9 mouse cellular contexts compared by ENCODE assay signal in the genomic region with DNA sequence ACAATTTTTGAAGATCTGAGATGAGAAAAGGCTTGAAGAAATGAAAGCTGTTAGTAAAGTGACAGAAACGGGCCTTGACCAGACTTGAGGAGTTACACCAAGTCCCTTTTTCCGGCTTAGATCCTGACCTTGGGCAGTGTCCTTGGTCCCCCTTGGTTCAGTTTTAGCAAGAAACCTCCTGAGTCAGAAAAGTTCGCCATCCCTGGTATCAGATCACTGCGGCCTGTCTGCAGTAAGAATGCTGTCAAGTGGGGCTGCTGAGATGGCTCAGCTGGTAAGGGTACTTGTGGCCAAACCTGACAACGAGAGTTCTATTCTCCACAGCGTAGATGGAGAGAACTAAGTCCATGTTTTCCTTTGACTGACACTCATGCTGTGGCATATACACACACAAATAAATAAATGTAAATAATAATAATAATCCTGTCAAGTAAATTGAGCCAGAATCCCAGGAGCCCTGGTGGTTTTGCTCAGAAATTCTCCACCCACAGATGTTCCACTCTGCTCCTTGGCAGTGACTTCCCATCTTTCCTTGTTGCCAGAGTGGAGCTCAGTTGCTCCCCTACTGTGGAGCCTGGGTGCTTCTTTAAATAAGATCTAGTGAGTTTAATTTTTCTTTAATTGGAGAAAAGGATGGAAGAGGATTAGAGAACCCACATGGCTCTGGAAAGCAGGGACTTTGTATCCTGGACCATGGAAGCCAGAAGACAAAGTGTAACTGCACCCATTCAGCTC. TPM values are rescaled to one million over a fixed set of nuclear protein-coding genes. Genes with fewer than 3 reads are reported as not detected.
DNase-seq lines count a peak whose midpoint lies in the region; ATAC-seq and TF ChIP-seq lines count a peak whose summit lies in the region.
"Had no signal": no experiment of that assay in that cellular context is flagged by ENCODE, and none has a peak within 500 bp of the region (broad histone marks: within the 10 kb centered on the region; RNA-seq: fewer than 3 reads in every experiment).

No protein-coding gene starts in this region.

- peaks cover 0 to 15% of the 10 kb centered on the region in 2 experiments; a peak in 3 of 4 replicates for H3K4me1 ChIP-seq in liver, embryonic 14.5 days (replicated peaks; ENCODE audit: control insufficient read depth in 2 of 2, insufficient read depth in 2 of 2, low read length in 1 of 2)

- H3K36me3 ChIP-seq in liver, embryonic 14.5 days (replicated peaks; ENCODE audit: control insufficient read depth, insufficient read depth, low read depth) = no peaks in the 10 kb centered on the region

- no peak overlapping the region for H3K27ac ChIP-seq in liver, embryonic 14.5 days

- WGBS in liver, embryonic 14.5 days (ENCODE audit: insufficient replicate concordance) = 68% methylated on average over 6 of the region's 6 CpGs

- TF ChIP-seq EP300 in liver, embryonic 14.5 days (IDR thresholded peaks at IDR 0.05; ENCODE audit: low read depth) = no peak

- no peaks in the 10 kb centered on the region for H3K9me3 ChIP-seq in liver, embryonic 14.5 days (ENCODE audit: control insufficient read depth, low read length)

- ATAC-seq in liver, embryonic 14.5 days (ENCODE audit: insufficient read depth) = no peak

- H3K4me3 ChIP-seq in liver, embryonic 14.5 days (ENCODE audit: insufficient read depth in 1 of 2, low read depth in 2 of 2, low read length in 2 of 2) = no peak overlapping the region

- peak overlapping the region; percentile 94 for H3K4me2 ChIP-seq in liver, embryonic 14.5 days (ENCODE audit: low read depth)

- peak; percentile 58 for DNase-seq in adrenal gland, postnatal 14 days
- no peak for DNase-seq in adrenal gland, postnatal 4 days (ENCODE audit: low spot score in 2 of 2)
- DNase-seq in thymus, postnatal 4 days = peak; percentile 13
- DNase-seq in thymus, postnatal 10 days (ENCODE audit: low spot score in 2 of 2) = no peak
- DNase-seq in liver, embryonic 14.5 days (ENCODE audit: low read depth in 3 of 3, low spot score in 3 of 3) = no peak
- peak; percentile 60 for DNase-seq in telencephalon, adult 2 months (ENCODE audit: low read depth, low spot score)
- no peak for DNase-seq in embryo, embryonic 9.5 days (ENCODE audit: extremely low spot score)
- no peak for DNase-seq in c-Kit-positive CD71-positive TER-119-positive erythroid progenitor cells, embryonic 14.5 days (ENCODE audit: low spot score)

- no peak for TF ChIP-seq CTCF in liver, embryonic 14.5 days (IDR thresholded peaks at IDR 0.05; ENCODE audit: low read depth)

- no peak overlapping the region for H3K9ac ChIP-seq in liver, embryonic 14.5 days (replicated peaks)

- no peaks in the 10 kb centered on the region; the same call in 1 of the 2 replicates for H3K27me3 ChIP-seq in liver, embryonic 14.5 days (ENCODE audit: control insufficient read depth, insufficient read depth, low read length)

RNA-seq across cellular contexts. Expression of a gene that starts 1.3 kb away (rescaled TPM):
- total RNA-seq in adrenal gland, postnatal 14 days (2021) = 72.0 and 79.8 TPM in 2 replicates
- 10 to 100 TPM; 46.6 to 57.7 TPM for total RNA-seq in adrenal gland, postnatal 4 days (2021)
- polyA plus RNA-seq in liver, embryonic 14.5 days (2012; rRNA removed) = 2.0 and 2.3 TPM in 2 replicates
- polyA plus RNA-seq in liver, embryonic 14.5 days (2014; fragmentation: Nextera tagmentation; extraction: Ambion mirVana) = 2.4 TPM in 2 replicates

RNA-seq across cellular contexts. Expression of a gene that starts 37.4 kb away (rescaled TPM):
- total RNA-seq in adrenal gland, postnatal 14 days (2021) = 9.3 and 9.6 TPM in 2 replicates
- 10 to 100 TPM; 10.1 to 12.2 TPM for total RNA-seq in adrenal gland, postnatal 4 days (2021)
- polyA plus RNA-seq in liver, embryonic 14.5 days (2012; rRNA removed) = 1.1 and 1.8 TPM in 2 replicates
- polyA plus RNA-seq in liver, embryonic 14.5 days (2014; fragmentation: Nextera tagmentation; extraction: Ambion mirVana) = 5.6 and 6.7 TPM in 2 replicates

RNA-seq across cellular contexts. Expression of a gene that starts 37.5 kb away (rescaled TPM):
- total RNA-seq in adrenal gland, postnatal 14 days (2021) = 5.7 TPM in 2 replicates
- total RNA-seq in adrenal gland, postnatal 4 days (2021) = 1 to 10 TPM; 4.5 to 4.8 TPM
- 2.0 TPM in 2 replicates for polyA plus RNA-seq in liver, embryonic 14.5 days (2012; rRNA removed)
- 6.6 and 6.7 TPM in 2 replicates for polyA plus RNA-seq in liver, embryonic 14.5 days (2014; fragmentation: Nextera tagmentation; extraction: Ambion mirVana)

RNA-seq across cellular contexts. Expression of a gene that starts 51.5 kb away (rescaled TPM):
- not detected in 2 replicates for total RNA-seq in adrenal gland, postnatal 14 days (2021)
- not detected for total RNA-seq in adrenal gland, postnatal 4 days (2021)
- not detected in 2 replicates for polyA plus RNA-seq in liver, embryonic 14.5 days (2012; rRNA removed)
- polyA plus RNA-seq in liver, embryonic 14.5 days (2014; fragmentation: Nextera tagmentation; extraction: Ambion mirVana) = not detected in 2 replicates
- total RNA-seq: heart, adult 2 months had no signal
- polyA plus RNA-seq: heart, adult 2 months had no signal

RNA-seq across cellular contexts. Expression of a gene that starts 51.5 kb away (rescaled TPM):
- 15.6 and 16.9 TPM in 2 replicates for total RNA-seq in adrenal gland, postnatal 14 days (2021)
- total RNA-seq in adrenal gland, postnatal 4 days (2021) = 10 to 100 TPM; 11.9 to 16.8 TPM
- 4.0 and 6.9 TPM in 2 replicates for polyA plus RNA-seq in liver, embryonic 14.5 days (2012; rRNA removed)
- polyA plus RNA-seq in liver, embryonic 14.5 days (2014; fragmentation: Nextera tagmentation; extraction: Ambion mirVana) = 9.3 and 10.8 TPM in 2 replicates

Comparison
In these comparisons a context has a peak if more than half of its experiments do, and no peak if none do; other contexts are left out.
1. DNase-seq: peak in adrenal gland, postnatal 14 days (single experiment), thymus, postnatal 4 days (single experiment) and telencephalon, adult 2 months (single experiment); none in adrenal gland, postnatal 4 days (0 of 2), thymus, postnatal 10 days (0 of 2), liver, embryonic 14.5 days (0 of 3), embryo, embryonic 9.5 days (single experiment) and c-Kit-positive CD71-positive TER-119-positive erythroid progenitor cells, embryonic 14.5 days (single experiment).